Mouse (Mus musculus): ENCODE data around the gene Pdcd2. TPM values are rescaled to one million over a fixed set of nuclear protein-coding genes. Genes with fewer than 3 reads are reported as not detected.

Gene Pdcd2
- polyA plus RNA-seq, 1 experiment from 2014 or later: 34.2 TPM

DNA sequence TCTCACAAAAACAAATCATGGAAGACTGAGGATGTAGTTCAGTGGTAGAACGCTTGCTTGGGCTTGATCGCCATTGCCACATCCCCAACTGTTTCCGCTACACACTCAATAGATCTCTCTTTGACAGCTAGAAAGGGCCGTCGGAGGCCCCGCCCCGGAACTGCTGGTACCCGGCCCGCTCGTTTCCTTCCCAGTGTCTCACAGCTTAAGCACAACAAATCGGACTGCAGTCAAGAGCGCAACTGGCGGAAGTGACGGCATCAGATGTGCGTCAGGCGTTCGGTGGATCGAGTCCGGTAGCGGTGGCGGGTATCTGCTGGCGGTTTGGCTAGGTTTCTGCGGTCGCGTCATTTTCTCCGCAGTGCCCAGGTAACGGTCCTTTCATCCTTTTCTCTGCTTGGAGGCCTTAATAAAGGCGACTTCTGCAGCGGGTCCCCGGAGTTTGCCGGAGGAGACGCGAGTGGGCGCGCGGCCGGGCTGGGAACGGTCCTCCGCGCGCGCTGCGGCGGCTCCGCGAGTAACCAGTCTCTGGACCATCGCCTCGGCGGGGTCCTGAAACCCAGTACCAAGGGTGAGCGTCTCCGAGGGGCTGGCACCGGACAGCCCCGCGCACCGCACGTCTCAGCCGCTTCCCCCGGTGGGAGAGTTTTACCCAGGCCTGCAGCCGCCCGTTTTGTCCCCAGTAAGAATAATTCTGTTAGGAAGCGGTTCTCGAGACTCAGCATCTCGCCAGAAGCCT, 27.3 kb downstream of the Pdcd2 start, which contains the start of the genes Psmb1 and Tbp:
Gene Psmb1, minus strand, starts transcription at position 96 of the 739 bp plus-strand sequence.
Gene Tbp, plus strand, starts transcription at position 233 of the 739 bp plus-strand sequence.
- H3K9me3 ChIP-seq (ENCODE audit: low read depth, low read length): no peaks in the 10 kb centered on the region
- no peaks in the 10 kb centered on the region for H3K4me1 ChIP-seq (ENCODE audit: insufficient read depth)
- peak within 1 kb of the TSS; percentile 88 for H3K9ac ChIP-seq
- no peaks in the 10 kb centered on the region for H3K27me3 ChIP-seq (ENCODE audit: insufficient read depth, low read length)
- ATAC-seq (ENCODE audit: insufficient read depth) (peak; percentile 95), DNase-seq (peak; percentile 99)
- peak within 1 kb of the TSS; percentile 98 for H3K4me3 ChIP-seq (ENCODE audit: low read depth, low read length)
- H3K4me2 ChIP-seq: peak within 1 kb of the TSS; percentile 92
- peaks cover 33% of the 10 kb centered on the region for H3K36me3 ChIP-seq (ENCODE audit: insufficient read depth)
- WGBS: under 1% methylated on average over 63 of the region's 63 CpGs
- TF ChIP-seq CTCF (IDR thresholded peaks at IDR 0.05; ENCODE audit: low read depth): no peak
- peak within 1 kb of the TSS; percentile 87 for H3K27ac ChIP-seq (ENCODE audit: low read depth)

DNA sequence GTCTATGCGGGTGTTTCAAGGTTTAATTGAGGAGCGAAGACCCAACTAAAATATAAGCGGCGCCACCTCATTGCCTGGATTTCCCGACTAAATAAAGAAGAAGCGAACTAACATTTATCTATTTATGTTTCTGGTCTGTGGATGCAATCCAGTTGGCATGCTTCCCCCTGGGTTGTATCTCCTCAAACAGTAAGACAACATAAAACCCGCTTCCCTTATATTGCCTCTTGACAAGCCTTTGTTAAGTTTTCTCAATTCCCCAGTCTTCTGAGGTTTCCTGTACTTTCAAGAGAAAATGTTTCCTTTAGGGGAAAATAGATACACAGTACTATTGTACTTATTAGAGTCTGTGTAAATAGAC, 28.4 kb downstream of the Pdcd2 start:
- TF ChIP-seq CTCF (IDR thresholded peaks at IDR 0.05; ENCODE audit: low read depth): no peak
- Histone ChIP-seq H3K4me2 (peak overlapping the region; percentile 92), H3K27me3 (ENCODE audit: insufficient read depth, low read length) (no peaks in the 10 kb centered on the region), H3K36me3 (ENCODE audit: insufficient read depth) (peaks cover 25% of the 10 kb centered on the region), H3K9me3 (ENCODE audit: low read depth, low read length) (no peaks in the 10 kb centered on the region), H3K4me3 (ENCODE audit: low read depth, low read length) (peak overlapping the region; percentile 76), H3K4me1 (ENCODE audit: insufficient read depth) (no peaks in the 10 kb centered on the region), H3K9ac (peak overlapping the region; percentile 82; the same call in 1 of the 2 replicates), H3K27ac (ENCODE audit: low read depth) (peak overlapping the region; percentile 87; the same call in 1 of the 2 replicates)
- ATAC-seq (ENCODE audit: insufficient read depth) (no peak), DNase-seq (peak; percentile 27)
- WGBS: 38% methylated on average over 7 of the region's 7 CpGs

GRCm38 (mm10) chr17:15497882-15498752, 29.0 kb downstream of the Pdcd2 start:
- peak overlapping the region; percentile 82 for H3K9ac ChIP-seq
- no peaks in the 10 kb centered on the region for H3K4me1 ChIP-seq (ENCODE audit: insufficient read depth)
- peak overlapping the region; percentile 76 for H3K4me3 ChIP-seq (ENCODE audit: low read depth, low read length)
- H3K27ac ChIP-seq (ENCODE audit: low read depth): peak overlapping the region; percentile 91
- H3K9me3 ChIP-seq (ENCODE audit: low read depth, low read length): no peaks in the 10 kb centered on the region
- peak overlapping the region; percentile 92 for H3K4me2 ChIP-seq
- ATAC-seq (ENCODE audit: insufficient read depth) (peak; percentile 95), DNase-seq (peak; percentile 94)
- under 1% methylated on average over 50 of the region's 50 CpGs for WGBS
- peaks cover 26% of the 10 kb centered on the region for H3K36me3 ChIP-seq (ENCODE audit: insufficient read depth)
- no peaks in the 10 kb centered on the region for H3K27me3 ChIP-seq (ENCODE audit: insufficient read depth, low read length)
- no peak for TF ChIP-seq CTCF (IDR thresholded peaks at IDR 0.05; ENCODE audit: low read depth)

- no peak for ATAC-seq (ENCODE audit: insufficient read depth)
Measured at GRCm38 (mm10) chr17:15490542-15490941, 36.6 kb downstream of the Pdcd2 start.

DNA sequence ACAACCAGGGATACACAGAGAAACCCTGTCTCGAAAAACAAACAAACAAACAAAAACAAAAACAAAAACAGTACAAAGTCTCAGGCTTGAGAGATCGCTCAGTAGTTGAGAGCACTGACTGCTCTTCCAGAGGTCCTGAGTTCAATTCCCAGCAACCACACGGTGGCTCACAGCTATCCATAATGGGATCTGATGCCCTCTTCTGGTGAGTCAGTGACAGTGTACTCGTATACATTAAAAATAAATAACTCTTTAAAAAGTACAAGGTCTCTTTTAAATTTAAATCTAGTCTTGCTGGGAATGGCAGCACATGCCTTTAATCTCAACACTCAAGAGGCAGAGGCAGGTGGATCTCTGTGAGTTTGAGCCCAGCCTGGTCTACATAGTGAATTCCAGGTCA, 54.4 kb downstream of the Pdcd2 start:
- WGBS: 84% methylated on average over 4 of the region's 4 CpGs
- Histone ChIP-seq H3K4me1 (ENCODE audit: insufficient read depth) (no peaks in the 10 kb centered on the region), H3K27me3 (ENCODE audit: insufficient read depth, low read length) (no peaks in the 10 kb centered on the region), H3K9ac (no peak overlapping the region), H3K27ac (ENCODE audit: low read depth) (no peak overlapping the region), H3K4me3 (ENCODE audit: low read depth, low read length) (no peak overlapping the region), H3K36me3 (ENCODE audit: insufficient read depth) (peaks cover 83% of the 10 kb centered on the region), H3K9me3 (ENCODE audit: low read depth, low read length) (no peaks in the 10 kb centered on the region), H3K4me2 (no peak overlapping the region)
- ATAC-seq (ENCODE audit: insufficient read depth) (no peak), DNase-seq (no peak)
- peak; percentile 20; the same call in 1 of the 2 replicates for TF ChIP-seq CTCF (IDR thresholded peaks at IDR 0.05; ENCODE audit: low read depth)

More at GRCm38 (mm10) chr17:15490542-15490941, 36.6 kb downstream of the Pdcd2 start:
- TF ChIP-seq CTCF (IDR thresholded peaks at IDR 0.05; ENCODE audit: low read depth): no peak
- Histone ChIP-seq H3K9me3 (ENCODE audit: low read depth, low read length) (no peaks in the 10 kb centered on the region), H3K27me3 (ENCODE audit: insufficient read depth, low read length) (no peaks in the 10 kb centered on the region), H3K9ac (no peak overlapping the region), H3K4me2 (no peak overlapping the region), H3K36me3 (ENCODE audit: insufficient read depth) (peaks cover 58% of the 10 kb centered on the region), H3K4me1 (ENCODE audit: insufficient read depth) (no peaks in the 10 kb centered on the region), H3K27ac (ENCODE audit: low read depth) (no peak overlapping the region), H3K4me3 (ENCODE audit: low read depth, low read length) (no peak overlapping the region)
- 89% methylated on average over 7 of the region's 7 CpGs for WGBS
- DNase-seq: no peak

Other genes with a start within 250 kb of the Pdcd2 start
- gene Dll1, start 150.4 kb downstream of the Pdcd2 start, polyA plus RNA-seq (2014; fragmentation: Nextera tagmentation; extraction: Ambion mirVana): 3.1 and 3.4 TPM in 2 replicates
- 25.0 and 26.6 TPM in 2 replicates for gene Fam120b, start 131.1 kb downstream of the Pdcd2 start, polyA plus RNA-seq (2014; fragmentation: Nextera tagmentation; extraction: Ambion mirVana)
- gene Psmb1, start 27.6 kb downstream of the Pdcd2 start, polyA plus RNA-seq (2014; fragmentation: Nextera tagmentation; extraction: Ambion mirVana): 268 and 272 TPM in 2 replicates
- gene Tbp, start 27.4 kb downstream of the Pdcd2 start, polyA plus RNA-seq (2014; fragmentation: Nextera tagmentation; extraction: Ambion mirVana): 53.6 and 53.8 TPM in 2 replicates
- gene Prdm9, start 37.1 kb upstream of the Pdcd2 start, polyA plus RNA-seq (2014; fragmentation: Nextera tagmentation; extraction: Ambion mirVana): 0.57 and 0.97 TPM in 2 replicates
- 40.7 and 42.2 TPM in 2 replicates for gene Chd1, start 177.7 kb upstream of the Pdcd2 start, polyA plus RNA-seq (2014; fragmentation: Nextera tagmentation; extraction: Ambion mirVana)